Mouse (Mus musculus) liver (tissue): ENCODE measurements around the gene Selenbp2.
"Not testable (repeated sequence)": the region's sequence is repeated elsewhere in the genome, so short reads cannot be mapped to it uniquely, and the experiment has no call there.

Experiments used
- DNase-seq: peaks from one replicate; pipeline ENCODE4 v3.0.0-alpha.2; 2020; ENCODE audit warnings: mixed read lengths

Gene Selenbp2

GRCm38 (mm10) chr3:94693874-94694273 lies 518 bp downstream of the Selenbp2 start:
- DNase-seq = not testable (repeated sequence)

GRCm38 (mm10) chr3:94695591-94695990 lies 2.2 kb downstream of the Selenbp2 start:
- not testable (repeated sequence) for DNase-seq

- DNase-seq = peak; percentile 41
Observed at GRCm38 (mm10) chr3:94696257-94696656, 2.9 kb downstream of the Selenbp2 start.

- DNase-seq = peak; percentile 91
Observed at GRCm38 (mm10) chr3:94702163-94702810, 8.9 kb downstream of the Selenbp2 start.

- no peak for DNase-seq
Observed at GRCm38 (mm10) chr3:94702856-94703255, 9.5 kb downstream of the Selenbp2 start.

- not testable (repeated sequence) for DNase-seq
Observed at GRCm38 (mm10) chr3:94703364-94703763, 10.0 kb downstream of the Selenbp2 start.

GRCm38 (mm10) chr3:94710591-94710990 lies 17.2 kb downstream of the Selenbp2 start:
- not testable (repeated sequence) for DNase-seq

GRCm38 (mm10) chr3:94713424-94713823 lies 20.1 kb downstream of the Selenbp2 start:
- not testable (repeated sequence) for DNase-seq

GRCm38 (mm10) chr3:94718253-94718652 lies 24.9 kb downstream of the Selenbp2 start:
- not testable (repeated sequence) for DNase-seq

GRCm38 (mm10) chr3:94723637-94724036 lies 30.3 kb downstream of the Selenbp2 start:
- DNase-seq = not testable (repeated sequence)

GRCm38 (mm10) chr3:94745691-94746090 lies 52.3 kb downstream of the Selenbp2 start:
- DNase-seq = no peak
